In the genomic region with DNA sequence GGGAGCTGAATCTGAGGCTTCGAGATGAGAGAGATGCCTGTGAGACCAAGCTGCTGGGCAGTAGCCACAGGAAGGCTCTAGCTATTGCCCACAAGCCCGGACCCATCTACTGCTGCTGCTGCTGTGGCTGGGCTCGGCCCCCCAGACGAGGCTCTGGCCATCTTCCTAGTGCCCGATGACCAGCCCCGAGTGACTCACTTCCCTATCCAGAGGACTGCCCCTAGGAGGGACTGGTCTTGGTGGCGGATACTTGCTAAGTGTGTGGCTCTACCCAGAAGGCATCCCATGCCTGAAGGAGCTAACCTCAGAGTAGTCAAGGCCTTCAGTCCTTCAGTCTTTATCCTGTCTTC, we compare ENCODE assay signal across 12 mouse cellular contexts. TPM values are rescaled to one million over a fixed set of nuclear protein-coding genes. Genes with fewer than 3 reads are reported as not detected.
A peak's percentile ranks its signal among the peaks of the same experiment; 100 is the strongest.
DNase-seq lines count a peak whose midpoint lies in the region; ATAC-seq and TF ChIP-seq lines count a peak whose summit lies in the region.
"Had no signal": no experiment of that assay in that cellular context is flagged by ENCODE, and none has a peak within 500 bp of the region (broad histone marks: within the 10 kb centered on the region; RNA-seq: fewer than 3 reads in every experiment).

No protein-coding gene starts in this region.

- peaks cover 61% of the 10 kb centered on the region for H3K27me3 ChIP-seq in hindbrain, embryonic 10.5 days (ENCODE audit: insufficient read depth, poor library complexity, severe bottlenecking)
- peaks cover 24% of the 10 kb centered on the region for H3K27me3 ChIP-seq in hindbrain, postnatal 0 days (ENCODE audit: insufficient read depth, low read length)
- peaks cover 56% of the 10 kb centered on the region for H3K27me3 ChIP-seq in limb, embryonic 12.5 days
- peaks cover 45% of the 10 kb centered on the region for H3K27me3 ChIP-seq in midbrain, postnatal 0 days (ENCODE audit: insufficient read depth, low read length)
- H3K27me3 ChIP-seq in midbrain, embryonic 10.5 days (ENCODE audit: low read depth, poor library complexity, severe bottlenecking): peaks cover 62% of the 10 kb centered on the region

- H3K9me3 ChIP-seq in hindbrain, embryonic 10.5 days: no peaks in the 10 kb centered on the region
- no peaks in the 10 kb centered on the region for H3K9me3 ChIP-seq in hindbrain, postnatal 0 days (ENCODE audit: low read length)
- H3K9me3 ChIP-seq in limb, embryonic 12.5 days: no peaks in the 10 kb centered on the region
- H3K9me3 ChIP-seq in midbrain, postnatal 0 days (ENCODE audit: low read length): no peaks in the 10 kb centered on the region
- H3K9me3 ChIP-seq in midbrain, embryonic 10.5 days (replicated peaks): no peaks in the 10 kb centered on the region
- H3K9me3 ChIP-seq: embryonic facial prominence, embryonic 15.5 days; neural tube, embryonic 15.5 days had no signal

- 81% methylated on average over 7 of the region's 7 CpGs for WGBS in hindbrain, embryonic 10.5 days
- WGBS in hindbrain, postnatal 0 days: 81% methylated on average over 7 of the region's 7 CpGs
- WGBS in limb, embryonic 12.5 days: 69% methylated on average over 7 of the region's 7 CpGs
- 78% methylated on average over 7 of the region's 7 CpGs for WGBS in midbrain, postnatal 0 days
- 73% methylated on average over 7 of the region's 7 CpGs for WGBS in midbrain, embryonic 10.5 days

- H3K9ac ChIP-seq in hindbrain, postnatal 0 days (replicated peaks; ENCODE audit: low read length): no peak overlapping the region
- H3K9ac ChIP-seq in limb, embryonic 12.5 days (replicated peaks): no peak overlapping the region
- H3K9ac ChIP-seq in midbrain, postnatal 0 days (replicated peaks; ENCODE audit: low read length, poor library complexity, severe bottlenecking): no peak overlapping the region
- H3K9ac ChIP-seq: embryonic facial prominence, embryonic 15.5 days; neural tube, embryonic 15.5 days had no signal

- H3K4me1 ChIP-seq in hindbrain, embryonic 10.5 days (replicated peaks): peaks cover 83% of the 10 kb centered on the region
- peaks cover 20% of the 10 kb centered on the region; the same call in 1 of the 2 replicates for H3K4me1 ChIP-seq in hindbrain, postnatal 0 days (ENCODE audit: insufficient read depth, low read length)
- peaks cover 13% of the 10 kb centered on the region; the same call in 1 of the 2 replicates for H3K4me1 ChIP-seq in embryonic fibroblast, embryonic 13.5 days (ENCODE audit: control insufficient read depth, insufficient read depth, low read length)
- H3K4me1 ChIP-seq in limb, embryonic 12.5 days (replicated peaks): peaks cover 63% of the 10 kb centered on the region
- H3K4me1 ChIP-seq in midbrain, postnatal 0 days (ENCODE audit: insufficient read depth, low read length): peaks cover 32% of the 10 kb centered on the region
- H3K4me1 ChIP-seq in midbrain, embryonic 10.5 days: peaks cover 69% of the 10 kb centered on the region

- ATAC-seq in hindbrain, postnatal 0 days: no peak
- ATAC-seq in limb, embryonic 12.5 days (ENCODE audit: insufficient number of reproducible peaks, insufficient read depth, low FRiP score, low TSS enrichment, low read depth): no peak
- no peak for ATAC-seq in midbrain, postnatal 0 days (ENCODE audit: low FRiP score)
- ATAC-seq in megakaryocyte-erythroid progenitor cell, adult 5-6 weeks (replicated peaks; ENCODE audit: low FRiP score, low TSS enrichment, poor library complexity, severe bottlenecking): no peak

- peak; percentile 59 for TF ChIP-seq POLR2A in embryonic fibroblast, embryonic 13.5 days (IDR thresholded peaks at IDR 0.05; ENCODE audit: low read depth, low read length)

- H3K27ac ChIP-seq in hindbrain, embryonic 10.5 days: no peak overlapping the region
- no peak overlapping the region for H3K27ac ChIP-seq in hindbrain, postnatal 0 days
- H3K27ac ChIP-seq in embryonic fibroblast, embryonic 13.5 days (ENCODE audit: insufficient read depth, low read length): peak overlapping the region; percentile 63
- peak overlapping the region; percentile 41; the same call in 1 of the 2 replicates for H3K27ac ChIP-seq in limb, embryonic 12.5 days
- no peak overlapping the region for H3K27ac ChIP-seq in midbrain, postnatal 0 days (ENCODE audit: low read depth, low read length)
- no peak overlapping the region for H3K27ac ChIP-seq in midbrain, embryonic 10.5 days (replicated peaks)
- H3K27ac ChIP-seq: neural tube, embryonic 15.5 days had no signal

- H3K4me2 ChIP-seq in hindbrain, postnatal 0 days (ENCODE audit: low read depth, low read length): no peak overlapping the region
- H3K4me2 ChIP-seq in limb, embryonic 12.5 days: no peak overlapping the region
- no peak overlapping the region for H3K4me2 ChIP-seq in midbrain, postnatal 0 days (ENCODE audit: low read depth, low read length, poor library complexity, severe bottlenecking)

- TF ChIP-seq CTCF in hindbrain, postnatal 0 days (IDR thresholded peaks at IDR 0.05; ENCODE audit: low read depth): no peak
- TF ChIP-seq CTCF in embryonic fibroblast, embryonic 13.5 days (IDR thresholded peaks at IDR 0.05; ENCODE audit: borderline replicate concordance, insufficient read depth, low read length): no peak
- TF ChIP-seq CTCF in midbrain, postnatal 0 days (IDR thresholded peaks at IDR 0.05): no peak

- peaks cover 20% of the 10 kb centered on the region for H3K36me3 ChIP-seq in hindbrain, embryonic 10.5 days
- H3K36me3 ChIP-seq in hindbrain, postnatal 0 days (ENCODE audit: insufficient read depth, low read length): no peaks in the 10 kb centered on the region
- H3K36me3 ChIP-seq in limb, embryonic 12.5 days: peaks cover 19% of the 10 kb centered on the region
- H3K36me3 ChIP-seq in midbrain, postnatal 0 days (ENCODE audit: insufficient read depth, low read length): peaks cover 11% of the 10 kb centered on the region
- peaks cover 19% of the 10 kb centered on the region for H3K36me3 ChIP-seq in midbrain, embryonic 10.5 days

- no peak for DNase-seq in hindbrain, embryonic 10.5 days (ENCODE audit: low spot score)
- no peak for DNase-seq in hindbrain, postnatal 0 days (ENCODE audit: low spot score)
- peak; percentile 76 for DNase-seq in NIH3T3 (ENCODE audit: low read depth)
- no peak for DNase-seq in midbrain, postnatal 0 days (ENCODE audit: low spot score)
- DNase-seq in midbrain, embryonic 10.5 days (ENCODE audit: low spot score): no peak
- DNase-seq: layer of hippocampus, postnatal 36 days; spleen, adult 18-20 months had no signal

- peak overlapping the region; percentile 40 for H3K4me3 ChIP-seq in hindbrain, embryonic 10.5 days
- H3K4me3 ChIP-seq in hindbrain, postnatal 0 days (ENCODE audit: low read length): no peak overlapping the region
- no peak overlapping the region for H3K4me3 ChIP-seq in embryonic fibroblast, embryonic 13.5 days (ENCODE audit: insufficient read depth, low read length)
- no peak overlapping the region for H3K4me3 ChIP-seq in limb, embryonic 12.5 days (replicated peaks)
- H3K4me3 ChIP-seq in midbrain, postnatal 0 days (ENCODE audit: low read depth, low read length): no peak overlapping the region
- H3K4me3 ChIP-seq in midbrain, embryonic 10.5 days: no peak overlapping the region; the same call in 1 of the 2 replicates

RNA-seq across cellular contexts. Expression of a gene that starts 1.2 kb away (rescaled TPM):
- polyA plus RNA-seq in hindbrain, embryonic 10.5 days (2016; fragmentation: Nextera tagmentation; extraction: Ambion mirVana): 26.0 and 29.7 TPM in 2 replicates
- 62.6 and 79.4 TPM in 2 replicates for total RNA-seq in hindbrain, postnatal 0 days (2014; rRNA removed)
- 16.1 and 18.5 TPM in 2 replicates for polyA plus RNA-seq in hindbrain, postnatal 0 days (2015; fragmentation: Nextera tagmentation; extraction: Ambion mirVana)
- 58.4 and 94.0 TPM in 2 replicates for polyA plus RNA-seq in embryonic fibroblast, embryonic 13.5 days (2011; ENCODE audit: insufficient read length, low read depth, missing spikeins)
- polyA plus RNA-seq in limb, embryonic 12.5 days (2016; fragmentation: Nextera tagmentation; extraction: Ambion mirVana): 11.3 and 13.5 TPM in 2 replicates
- total RNA-seq in midbrain, postnatal 0 days (2014; rRNA removed): 46.4 and 52.9 TPM in 2 replicates
- polyA plus RNA-seq in midbrain, postnatal 0 days (2015; fragmentation: Nextera tagmentation; extraction: Ambion mirVana): 13.6 and 15.0 TPM in 2 replicates
- 17.3 and 17.6 TPM in 2 replicates for polyA plus RNA-seq in midbrain, embryonic 10.5 days (2016; fragmentation: Nextera tagmentation; extraction: Ambion mirVana)
- total RNA-seq in megakaryocyte-erythroid progenitor cell, adult 5-6 weeks (2014; fragmentation: Nextera tagmentation): 20.2 and 24.2 TPM in 2 replicates
- total RNA-seq in megakaryocyte-erythroid progenitor cell, adult 5-6 weeks (2017): 13.2 and 17.6 TPM in 2 replicates

RNA-seq across cellular contexts. Expression of a gene that starts 5.1 kb away (rescaled TPM):
- 8.1 and 9.1 TPM in 2 replicates for polyA plus RNA-seq in hindbrain, embryonic 10.5 days (2016; fragmentation: Nextera tagmentation; extraction: Ambion mirVana)
- total RNA-seq in hindbrain, postnatal 0 days (2014; rRNA removed): 2.1 and 5.0 TPM in 2 replicates
- polyA plus RNA-seq in hindbrain, postnatal 0 days (2015; fragmentation: Nextera tagmentation; extraction: Ambion mirVana): 6.7 and 9.1 TPM in 2 replicates
- 1.3 and 2.7 TPM in 2 replicates for polyA plus RNA-seq in embryonic fibroblast, embryonic 13.5 days (2011; ENCODE audit: insufficient read length, low read depth, missing spikeins)
- 7.7 and 9.8 TPM in 2 replicates for polyA plus RNA-seq in limb, embryonic 12.5 days (2016; fragmentation: Nextera tagmentation; extraction: Ambion mirVana)
- total RNA-seq in midbrain, postnatal 0 days (2014; rRNA removed): 4.0 and 5.3 TPM in 2 replicates
- polyA plus RNA-seq in midbrain, postnatal 0 days (2015; fragmentation: Nextera tagmentation; extraction: Ambion mirVana): 5.3 and 5.9 TPM in 2 replicates
- polyA plus RNA-seq in midbrain, embryonic 10.5 days (2016; fragmentation: Nextera tagmentation; extraction: Ambion mirVana): 4.1 and 6.9 TPM in 2 replicates
- total RNA-seq in megakaryocyte-erythroid progenitor cell, adult 5-6 weeks (2014; fragmentation: Nextera tagmentation): not detected in 2 replicates
- total RNA-seq in megakaryocyte-erythroid progenitor cell, adult 5-6 weeks (2017): 0.23 TPM in 1 of 2 replicates, not detected in the other

RNA-seq across cellular contexts. Expression of a gene that starts 8.9 kb away (rescaled TPM):
- 89.5 and 90.0 TPM in 2 replicates for polyA plus RNA-seq in hindbrain, embryonic 10.5 days (2016; fragmentation: Nextera tagmentation; extraction: Ambion mirVana)
- total RNA-seq in hindbrain, postnatal 0 days (2014; rRNA removed): 25.5 and 46.1 TPM in 2 replicates
- polyA plus RNA-seq in hindbrain, postnatal 0 days (2015; fragmentation: Nextera tagmentation; extraction: Ambion mirVana): 75.9 and 81.6 TPM in 2 replicates
- polyA plus RNA-seq in embryonic fibroblast, embryonic 13.5 days (2011; ENCODE audit: insufficient read length, low read depth, missing spikeins): 13.1 and 24.1 TPM in 2 replicates
- 65.7 and 67.3 TPM in 2 replicates for polyA plus RNA-seq in limb, embryonic 12.5 days (2016; fragmentation: Nextera tagmentation; extraction: Ambion mirVana)
- total RNA-seq in midbrain, postnatal 0 days (2014; rRNA removed): 27.0 and 28.9 TPM in 2 replicates
- 77.9 and 78.5 TPM in 2 replicates for polyA plus RNA-seq in midbrain, postnatal 0 days (2015; fragmentation: Nextera tagmentation; extraction: Ambion mirVana)
- 82.1 and 85.0 TPM in 2 replicates for polyA plus RNA-seq in midbrain, embryonic 10.5 days (2016; fragmentation: Nextera tagmentation; extraction: Ambion mirVana)
- 77.2 and 78.1 TPM in 2 replicates for total RNA-seq in megakaryocyte-erythroid progenitor cell, adult 5-6 weeks (2014; fragmentation: Nextera tagmentation)
- total RNA-seq in megakaryocyte-erythroid progenitor cell, adult 5-6 weeks (2017): 53.3 and 54.9 TPM in 2 replicates

RNA-seq across cellular contexts. Expression of a gene that starts 9.0 kb away (rescaled TPM):
- 36.3 and 38.6 TPM in 2 replicates for polyA plus RNA-seq in hindbrain, embryonic 10.5 days (2016; fragmentation: Nextera tagmentation; extraction: Ambion mirVana)
- total RNA-seq in hindbrain, postnatal 0 days (2014; rRNA removed): 101 and 119 TPM in 2 replicates
- 78.2 and 83.9 TPM in 2 replicates for polyA plus RNA-seq in hindbrain, postnatal 0 days (2015; fragmentation: Nextera tagmentation; extraction: Ambion mirVana)
- 184 and 207 TPM in 2 replicates for polyA plus RNA-seq in embryonic fibroblast, embryonic 13.5 days (2011; ENCODE audit: insufficient read length, low read depth, missing spikeins)
- 24.8 and 33.0 TPM in 2 replicates for polyA plus RNA-seq in limb, embryonic 12.5 days (2016; fragmentation: Nextera tagmentation; extraction: Ambion mirVana)
- total RNA-seq in midbrain, postnatal 0 days (2014; rRNA removed): 91.4 and 94.8 TPM in 2 replicates
- 68.1 and 75.7 TPM in 2 replicates for polyA plus RNA-seq in midbrain, postnatal 0 days (2015; fragmentation: Nextera tagmentation; extraction: Ambion mirVana)
- polyA plus RNA-seq in midbrain, embryonic 10.5 days (2016; fragmentation: Nextera tagmentation; extraction: Ambion mirVana): 33.3 and 38.7 TPM in 2 replicates
- 31.6 and 38.2 TPM in 2 replicates for total RNA-seq in megakaryocyte-erythroid progenitor cell, adult 5-6 weeks (2014; fragmentation: Nextera tagmentation)
- 26.0 and 33.9 TPM in 2 replicates for total RNA-seq in megakaryocyte-erythroid progenitor cell, adult 5-6 weeks (2017)

RNA-seq across cellular contexts. Expression of a gene that starts 11.0 kb away (rescaled TPM):
- 19.3 and 20.3 TPM in 2 replicates for polyA plus RNA-seq in hindbrain, embryonic 10.5 days (2016; fragmentation: Nextera tagmentation; extraction: Ambion mirVana)
- 8.5 and 10.0 TPM in 2 replicates for total RNA-seq in hindbrain, postnatal 0 days (2014; rRNA removed)
- polyA plus RNA-seq in hindbrain, postnatal 0 days (2015; fragmentation: Nextera tagmentation; extraction: Ambion mirVana): 20.0 and 22.4 TPM in 2 replicates
- 18.9 and 26.7 TPM in 2 replicates for polyA plus RNA-seq in embryonic fibroblast, embryonic 13.5 days (2011; ENCODE audit: insufficient read length, low read depth, missing spikeins)
- polyA plus RNA-seq in limb, embryonic 12.5 days (2016; fragmentation: Nextera tagmentation; extraction: Ambion mirVana): 13.7 and 14.9 TPM in 2 replicates
- total RNA-seq in midbrain, postnatal 0 days (2014; rRNA removed): 6.5 and 7.0 TPM in 2 replicates
- 22.2 and 24.5 TPM in 2 replicates for polyA plus RNA-seq in midbrain, postnatal 0 days (2015; fragmentation: Nextera tagmentation; extraction: Ambion mirVana)
- polyA plus RNA-seq in midbrain, embryonic 10.5 days (2016; fragmentation: Nextera tagmentation; extraction: Ambion mirVana): 15.2 and 17.5 TPM in 2 replicates
- total RNA-seq in megakaryocyte-erythroid progenitor cell, adult 5-6 weeks (2014; fragmentation: Nextera tagmentation): 29.7 and 32.6 TPM in 2 replicates
- 7.1 and 17.8 TPM in 2 replicates for total RNA-seq in megakaryocyte-erythroid progenitor cell, adult 5-6 weeks (2017)

Comparison
In these comparisons a context has a peak if more than half of its experiments do, and no peak if none do; other contexts are left out.
1. H3K27ac ChIP-seq: peak in embryonic fibroblast, embryonic 13.5 days (single experiment) and limb, embryonic 12.5 days (single experiment); none in hindbrain, embryonic 10.5 days (single experiment), hindbrain, postnatal 0 days (single experiment), midbrain, postnatal 0 days (single experiment) and midbrain, embryonic 10.5 days (single experiment).